Mouse (Mus musculus) MEL (cell line): Measurements from ENCODE around the gene Slc25a22. TPM values are rescaled to one million over a fixed set of nuclear protein-coding genes. Genes with fewer than 3 reads are reported as not detected.
A peak's percentile ranks its signal among the peaks of the same experiment; 100 is the strongest.

ENCODE experiments used
- DNase-seq: peaks from one replicate; pipeline ENCODE4 v3.0.0; 2011; ENCODE audit warnings: low read depth, low spot score
- H3K27ac ChIP-seq: 2 replicates; pipeline ENCODE4 v1.5.1; 2012; ENCODE audit warnings: low read depth, mild to moderate bottlenecking, control low read depth, low read length, moderate library complexity; ENCODE audit not compliant: control insufficient read depth
- H3K27me3 ChIP-seq, 2 experiments: fragments of 150-350 bp in 1 of 2; sonication (generic) in 1 of 2; 2 replicates each; pipeline ENCODE4 v1.6.1; 2012; ENCODE audit warnings: low read length in 2 of 2, mild to moderate bottlenecking in 2 of 2, improper control_type of control experiment in 1 of 2, moderate library complexity in 1 of 2; ENCODE audit not compliant: insufficient read depth in 2 of 2, control insufficient read depth in 1 of 2
- H3K36me3 ChIP-seq, 2 experiments: 2 replicates each; pipeline ENCODE4 v1.6.1; 2012 to 2014; ENCODE audit warnings: low read length in 2 of 2, improper control_type of control experiment in 1 of 2, inconsistent platforms in 1 of 2, mild to moderate bottlenecking in 1 of 2; ENCODE audit not compliant: insufficient read depth in 2 of 2, control insufficient read depth in 1 of 2
- H3K4me1 ChIP-seq, 2 experiments: fragments of 150-350 bp in 1 of 2; sonication (generic) in 1 of 2; 2 replicates each; pipeline ENCODE4 v1.6.1; 2012; ENCODE audit warnings: low read length in 2 of 2, improper control_type of control experiment in 1 of 2, mild to moderate bottlenecking in 1 of 2; ENCODE audit not compliant: insufficient read depth in 2 of 2, control insufficient read depth in 1 of 2
- H3K4me3 ChIP-seq, 2 experiments: fragments of 150-350 bp in 1 of 2; sonication (generic) in 1 of 2; 2 replicates each; pipeline ENCODE4 v1.5.1; 2012; ENCODE audit warnings: low read depth in 2 of 2, low read length in 2 of 2, mild to moderate bottlenecking in 2 of 2, moderate library complexity in 2 of 2, control low read depth in 1 of 2, improper control_type of control experiment in 1 of 2; ENCODE audit not compliant: control insufficient read depth in 1 of 2, insufficient read depth in 1 of 2
- H3K79me2 ChIP-seq: 2 replicates; pipeline ENCODE4 v1.6.1; 2012; ENCODE audit warnings: mild to moderate bottlenecking, low read length, moderate library complexity; ENCODE audit not compliant: control insufficient read depth, poor library complexity, insufficient read depth
- H3K9ac ChIP-seq: 2 replicates; pipeline ENCODE4 v1.6.1; 2012; ENCODE audit warnings: low read depth, mild to moderate bottlenecking, control low read depth, low read length, moderate library complexity; ENCODE audit not compliant: control insufficient read depth, poor library complexity, severe bottlenecking
- H3K9me3 ChIP-seq: fragments of 150-350 bp; sonication (generic); replicated peaks from 2 replicates; pipeline ENCODE4 v1.6.1; 2012; ENCODE audit warnings: mild to moderate bottlenecking, low read length, improper control_type of control experiment, moderate library complexity; ENCODE audit not compliant: insufficient read depth
- BHLHE40 ChIP-seq: IDR thresholded peaks from 2 replicates; pipeline ENCODE4 v1.6.1; 2012; ENCODE audit warnings: low read depth, mild to moderate bottlenecking, inconsistent platforms, low read length, improper control_type of control experiment, borderline replicate concordance
- E2F4 ChIP-seq: IDR thresholded peaks from 2 replicates; pipeline ENCODE4 v1.6.1; 2011; ENCODE audit warnings: low read depth, low read length, improper control_type of control experiment, borderline replicate concordance
- HCFC1 ChIP-seq: IDR thresholded peaks from 2 replicates; pipeline ENCODE4 v1.6.1; 2012; ENCODE audit warnings: low read depth, mild to moderate bottlenecking, inconsistent platforms, low read length, improper control_type of control experiment, moderate library complexity
- MAX ChIP-seq: IDR thresholded peaks from 2 replicates; pipeline ENCODE4 v1.6.1; 2011; ENCODE audit warnings: low read length, improper control_type of control experiment
- MAZ ChIP-seq: IDR thresholded peaks from 2 replicates; pipeline ENCODE4 v1.6.1; 2012; ENCODE audit warnings: low read depth, mild to moderate bottlenecking, inconsistent platforms, low read length, improper control_type of control experiment
- MEF2A ChIP-seq: IDR thresholded peaks from 2 replicates; pipeline ENCODE4 v1.6.1; 2014; ENCODE audit warnings: low read depth, mild to moderate bottlenecking, inconsistent platforms, low read length, improper control_type of control experiment; ENCODE audit not compliant: poor library complexity, insufficient replicate concordance, severe bottlenecking; ENCODE audit errors: extremely low read depth
- MXI1 ChIP-seq: IDR thresholded peaks from 2 replicates; pipeline ENCODE4 v1.6.1; 2011; ENCODE audit warnings: mild to moderate bottlenecking, low read depth, low read length, improper control_type of control experiment
- MYB ChIP-seq: IDR thresholded peaks from 2 replicates; pipeline ENCODE4 v1.6.1; 2011; ENCODE audit warnings: mild to moderate bottlenecking, low read depth, low read length, improper control_type of control experiment
- MYC ChIP-seq: IDR thresholded peaks from 2 replicates; pipeline ENCODE4 v1.6.1; 2011; ENCODE audit warnings: low read depth, mild to moderate bottlenecking, low read length, improper control_type of control experiment, moderate library complexity
- SIN3A ChIP-seq: IDR thresholded peaks from 2 replicates; pipeline ENCODE4 v1.6.1; 2012; ENCODE audit warnings: low read length, improper control_type of control experiment, inconsistent platforms
- TAL1 ChIP-seq: IDR thresholded peaks from 2 replicates; pipeline ENCODE4 v1.6.1; 2012; ENCODE audit warnings: mild to moderate bottlenecking, inconsistent platforms, low read length, moderate library complexity, mixed read lengths
- TBP ChIP-seq: IDR thresholded peaks from 2 replicates; pipeline ENCODE4 v1.8.0; 2011; ENCODE audit warnings: low read depth, low read length, improper control_type of control experiment
- USF1 ChIP-seq: IDR thresholded peaks from 2 replicates; pipeline ENCODE4 v1.6.1; 2014; ENCODE audit warnings: low read depth, mild to moderate bottlenecking, inconsistent platforms, low read length, improper control_type of control experiment, moderate library complexity
- USF2 ChIP-seq, 2 experiments: IDR thresholded peaks; 2 replicates each; pipeline ENCODE4 v1.6.1; 2011 to 2012; ENCODE audit warnings: improper control_type of control experiment in 2 of 2, low read length in 2 of 2, borderline replicate concordance in 1 of 2, inconsistent platforms in 1 of 2, low read depth in 1 of 2, mild to moderate bottlenecking in 1 of 2; ENCODE audit not compliant: insufficient read depth in 1 of 2
- polyA plus RNA-seq, 2 experiments: library from polyadenylated mRNA; stranded (reverse) in 1 of 2; unstranded in 1 of 2; fragments of >175 nt in 1 of 2; fragments of >200 nt in 1 of 2; gene quantifications; 2 replicates each; pipeline versions ENCODE4 v1.2.1 to v1.2.4; 2012; ENCODE audit warnings: low replicate concordance in 2 of 2, low read depth in 1 of 2; ENCODE audit not compliant: insufficient read length in 2 of 2, insufficient read depth in 1 of 2, missing spikeins in 1 of 2
- total RNA-seq: library from RNA; depleted of rRNA; stranded (reverse); fragments of 300-350 nt; gene quantifications from 2 replicates; pipeline ENCODE4 v1.2.3, GENCODE M21; 2012

Gene Slc25a22
- total and polyA plus RNA-seq, 3 experiments = 23.8 to 46.0 TPM; not detected in 1

GRCm38 (mm10) chr7:141457236-141457635 lies 19.5 kb upstream of the Slc25a22 start:
- H3K4me1 ChIP-seq = peaks cover 0 to 6% of the 10 kb centered on the region in 2 experiments; a peak in 1 of 4 replicates

DNA sequence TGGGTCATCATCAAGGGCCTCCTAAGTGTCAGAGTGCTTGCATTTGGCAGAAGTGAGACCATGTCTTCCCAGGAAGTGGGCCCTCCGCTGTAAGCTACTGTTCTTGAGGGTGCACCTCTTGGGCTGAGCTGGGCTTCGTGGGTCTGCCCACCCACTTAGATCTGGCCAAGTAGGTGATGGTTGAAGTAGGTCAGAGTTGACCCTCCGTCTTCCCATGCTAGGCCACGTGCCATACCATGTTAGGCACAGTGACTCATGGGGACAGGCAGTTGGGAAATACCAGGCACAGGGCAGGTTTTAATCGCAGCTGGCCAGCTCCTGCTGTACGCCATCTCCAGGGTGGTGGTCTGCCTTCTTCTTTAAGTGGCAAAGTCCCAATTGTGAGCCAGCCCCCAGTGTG lies 19.0 kb upstream of the Slc25a22 start:
- Histone ChIP-seq H3K4me1 (peaks cover 0 to 6% of the 10 kb centered on the region in 2 experiments; a peak in 1 of 4 replicates), H3K9me3 (no peaks in the 10 kb centered on the region), H3K27me3 (no peaks in the 10 kb centered on the region), H3K79me2 (no peaks in the 10 kb centered on the region; the same call in 1 of the 2 replicates), H3K27ac (no peak overlapping the region), H3K36me3 (no peaks in the 10 kb centered on the region), H3K4me3 (no peak overlapping the region), H3K9ac (no peak overlapping the region)
- no peak for DNase-seq
- no peak for TF ChIP-seq USF2 (IDR thresholded peaks at IDR 0.05; ENCODE audit: borderline replicate concordance in 1 of 2, insufficient read depth in 1 of 2, low read depth in 1 of 2, low read length in 2 of 2)
- no peak for TF ChIP-seq TAL1

More at GRCm38 (mm10) chr7:141457236-141457635, 19.5 kb upstream of the Slc25a22 start:
- H3K9me3 ChIP-seq = no peaks in the 10 kb centered on the region
- no peaks in the 10 kb centered on the region; the same call in 1 of the 2 replicates for H3K79me2 ChIP-seq
- TF ChIP-seq HCFC1 (no peak), TBP (no peak), E2F4 (no peak), MYB (no peak)
- H3K27ac ChIP-seq = no peak overlapping the region
- no peak overlapping the region for H3K4me3 ChIP-seq
- no peak for DNase-seq
- H3K36me3 ChIP-seq = no peaks in the 10 kb centered on the region
- no peaks in the 10 kb centered on the region for H3K27me3 ChIP-seq
- H3K9ac ChIP-seq = no peak overlapping the region

DNA sequence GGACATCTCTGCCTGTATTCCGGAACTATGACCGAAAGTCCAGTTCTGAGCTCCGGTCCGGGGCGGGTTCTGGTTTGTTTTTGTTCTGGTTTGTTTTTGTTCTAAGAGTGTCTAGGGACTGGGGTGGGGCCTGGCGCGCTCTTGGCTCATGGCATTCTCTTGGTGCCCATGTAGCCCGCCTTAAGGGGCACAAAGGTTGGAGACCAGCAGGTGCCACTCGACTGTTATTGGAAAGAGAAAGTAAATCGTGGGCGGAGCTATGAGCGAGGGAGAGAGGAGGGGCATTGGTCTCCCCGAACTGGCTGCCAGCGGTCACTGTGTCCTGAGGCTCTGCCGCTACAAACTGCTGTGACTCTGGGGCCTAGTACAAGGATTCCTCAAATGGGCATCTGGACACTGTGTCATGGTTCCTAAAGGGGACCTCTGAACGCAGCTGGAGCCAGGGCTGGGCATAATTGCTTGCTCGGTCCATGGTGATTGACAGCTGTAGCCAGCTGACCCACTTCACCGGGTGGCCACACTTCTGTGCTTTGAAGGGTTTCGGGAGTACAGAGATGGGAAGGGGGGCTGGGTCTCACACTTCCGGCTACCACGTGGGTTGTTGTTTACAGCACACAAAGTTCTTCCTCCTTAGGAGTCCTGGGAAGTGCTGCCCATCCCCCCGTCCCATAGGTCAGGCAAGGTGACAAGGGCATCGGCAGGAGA lies 18.1 kb upstream of the Slc25a22 start:
- TF ChIP-seq TAL1 = no peak
- TF ChIP-seq SIN3A = peak; percentile 90
- TF ChIP-seq MYC = 0 out of 2 replicates have a peak, but pooled peaks have one; percentile 28
- TF ChIP-seq MXI1 = peak; percentile 93
- TF ChIP-seq MEF2A = no peak
- no peak for TF ChIP-seq BHLHE40
- peak; percentile 59; the same call in 1 of the 2 replicates for TF ChIP-seq USF1
- TF ChIP-seq MAZ = no peak
- peak; percentile 95 for TF ChIP-seq MAX
- Histone ChIP-seq H3K27me3 (no peaks in the 10 kb centered on the region), H3K27ac (0 out of 2 replicates have a peak overlapping the region, but pooled peaks have one; percentile 15), H3K36me3 (peaks cover 0 to under 1% of the 10 kb centered on the region in 2 experiments; a peak in 2 of 4 replicates), H3K9ac (peak overlapping the region; percentile 72), H3K4me3 (peak overlapping the region; percentile 78 to 89), H3K79me2 (peaks cover under 1% of the 10 kb centered on the region), H3K9me3 (no peaks in the 10 kb centered on the region), H3K4me1 (peaks cover 0 to 6% of the 10 kb centered on the region in 2 experiments; a peak in 1 of 4 replicates)
- peak; percentile 62 for DNase-seq
